Mouse (Mus musculus) midbrain, embryonic 14.5 days (tissue): ENCODE measurements at regions not wholly inside any gene's neighbourhood (a gene's known extent, or its start where the extent isn't known, plus 50 kb on each side); places are given as distances from the start of the nearest gene placed in this dataset.
"Not testable (repeated sequence)": the region's sequence is repeated elsewhere in the genome, so short reads cannot be mapped to it uniquely, and the experiment has no call there.

ENCODE experiments used
- ATAC-seq: fragments of 200-750 bp; cut with Nextera tagmentation; 2 replicates; pipeline ENCODE4 v1.8.0; 2017; ENCODE audit warnings: moderate number of reproducible peaks, moderate library complexity; ENCODE audit not compliant: low FRiP score, low TSS enrichment
- DNase-seq: peaks from one replicate; pipeline ENCODE4 v3.0.0-alpha.2; 2015
- H3K27ac ChIP-seq: fragments of 300-500 bp; sonication (generic); replicated peaks from 2 replicates; pipeline ENCODE4 v1.5.1; 2014; ENCODE audit warnings: mild to moderate bottlenecking, low read depth, low read length, moderate library complexity
- H3K27me3 ChIP-seq: fragments of 300-500 bp; sonication (generic); 2 replicates; pipeline ENCODE4 v1.6.1; 2014; ENCODE audit warnings: low read length, control low read depth, mixed read lengths; ENCODE audit not compliant: control insufficient read depth, insufficient read depth
- H3K36me3 ChIP-seq: fragments of 300-500 bp; sonication (generic); 2 replicates; pipeline ENCODE4 v1.6.1; 2014; ENCODE audit warnings: low read length, control low read depth; ENCODE audit not compliant: control insufficient read depth, insufficient read depth
- H3K4me1 ChIP-seq: fragments of 300-500 bp; sonication (generic); 2 replicates; pipeline ENCODE4 v1.6.1; 2014; ENCODE audit warnings: mild to moderate bottlenecking, antibody characterized with exemption, low read length, control low read depth; ENCODE audit not compliant: control insufficient read depth, insufficient read depth
- H3K4me2 ChIP-seq: fragments of 300-500 bp; sonication (generic); 2 replicates; pipeline ENCODE4 v1.6.1; 2014; ENCODE audit warnings: mild to moderate bottlenecking, low read length, moderate library complexity
- H3K4me3 ChIP-seq: fragments of 300-500 bp; sonication (generic); replicated peaks from 2 replicates; pipeline ENCODE4 v1.5.1; 2014; ENCODE audit warnings: low read depth, low read length
- H3K9ac ChIP-seq: fragments of 300-500 bp; sonication (generic); replicated peaks from 2 replicates; pipeline ENCODE4 v1.6.1; 2014; ENCODE audit warnings: mild to moderate bottlenecking, low read length, moderate library complexity
- H3K9me3 ChIP-seq: fragments of 300-500 bp; sonication (generic); 2 replicates; pipeline ENCODE4 v1.6.1; 2016; ENCODE audit warnings: low read length, control low read depth, mixed read lengths; ENCODE audit not compliant: control insufficient read depth
- WGBS: fragments of 180-500 bp; shearing (Covaris S2); extraction: QIAGEN DNeasy Blood & Tissue Kit; methylation state at CpG from one replicate; pipeline ENCODE4 v1.1.7; 2014; 5-methylcytosine and 5-hydroxymethylcytosine counted together

DNA sequence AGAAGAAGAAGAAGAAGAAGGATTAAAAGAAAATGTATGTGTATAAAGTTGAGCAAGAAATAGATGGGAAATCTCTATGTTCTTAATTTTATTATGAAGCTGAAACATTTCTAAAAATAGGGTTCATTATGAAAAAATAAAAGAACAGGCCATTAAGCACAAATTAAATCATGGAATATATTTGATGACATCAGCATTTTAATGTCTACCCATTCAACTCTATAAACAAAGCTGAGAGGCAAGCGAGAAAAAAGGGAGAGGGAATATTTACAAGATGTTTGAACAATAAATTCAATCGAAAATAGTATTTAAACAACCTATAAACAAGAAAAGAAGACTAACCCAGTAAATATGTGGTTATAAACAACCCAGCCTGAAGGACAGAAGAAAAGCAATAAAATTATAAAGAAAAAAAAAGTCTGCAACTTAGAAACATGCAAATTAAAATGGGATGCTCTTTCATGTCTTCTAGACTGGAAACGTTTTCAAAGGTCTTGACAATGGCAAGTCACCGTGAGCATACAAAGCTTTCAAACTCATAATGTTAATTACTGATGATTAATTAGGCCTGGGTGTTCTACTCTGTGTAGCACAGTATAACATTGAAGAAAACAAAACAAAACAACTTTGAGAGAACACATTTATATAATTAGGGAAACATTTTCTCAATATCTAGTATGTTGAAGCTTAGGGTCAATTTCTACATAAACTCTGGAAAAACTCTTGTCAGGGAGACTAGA is 108.6 kb downstream of the A730009L09Rik start:
- H3K9me3 ChIP-seq, result no peaks in the 10 kb centered on the region
- H3K36me3 ChIP-seq, result no peaks in the 10 kb centered on the region
- H3K4me3 ChIP-seq, result no peak overlapping the region
- H3K27me3 ChIP-seq, result no peaks in the 10 kb centered on the region
- WGBS, result 71% methylated on average over 4 of the region's 4 CpGs
- no peak overlapping the region for H3K9ac ChIP-seq
- H3K4me1 ChIP-seq, result no peaks in the 10 kb centered on the region
- no peak overlapping the region for H3K27ac ChIP-seq
- no peak for ATAC-seq
- H3K4me2 ChIP-seq, result no peak overlapping the region
- DNase-seq, result no peak

DNA sequence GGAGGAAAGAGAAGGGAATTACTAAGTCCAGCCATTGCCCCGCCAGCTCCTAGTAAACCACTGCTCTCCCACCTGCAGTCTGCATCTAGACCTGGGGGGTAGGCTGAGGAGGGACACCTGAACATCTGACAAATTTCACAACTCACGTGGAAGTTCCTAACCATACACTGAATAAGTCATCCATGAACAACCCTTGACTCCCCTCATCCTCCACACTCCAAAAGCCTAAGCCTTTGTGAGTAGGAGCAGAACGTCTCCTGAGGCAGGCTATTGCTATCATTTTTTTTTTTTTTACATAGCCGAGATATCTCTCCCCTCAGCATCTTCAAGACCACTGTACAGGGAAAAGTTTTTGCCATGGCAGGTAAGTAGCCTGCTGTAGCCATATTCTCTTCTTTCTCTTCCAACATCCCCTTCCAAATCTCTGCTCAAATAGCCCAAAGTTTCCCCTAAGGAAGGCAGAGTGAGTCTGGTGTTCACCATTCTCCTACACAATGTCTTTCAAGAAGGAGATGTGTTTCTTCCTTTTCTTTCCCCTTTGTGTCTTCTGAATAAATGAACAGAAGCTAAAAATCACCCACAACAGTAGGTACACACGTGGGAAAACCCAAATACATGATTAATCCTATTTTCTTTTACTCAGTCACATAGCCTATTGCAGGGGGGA is 109.7 kb downstream of the A730009L09Rik start:
- ATAC-seq (no peak), DNase-seq (no peak)
- WGBS, result 77% methylated on average over 5 of the region's 5 CpGs
- no peaks in the 10 kb centered on the region for H3K4me1 ChIP-seq
- no peaks in the 10 kb centered on the region for H3K27me3 ChIP-seq
- no peaks in the 10 kb centered on the region for H3K36me3 ChIP-seq
- H3K4me2 ChIP-seq, result no peak overlapping the region
- no peak overlapping the region for H3K9ac ChIP-seq
- H3K4me3 ChIP-seq, result no peak overlapping the region
- no peaks in the 10 kb centered on the region for H3K9me3 ChIP-seq
- H3K27ac ChIP-seq, result no peak overlapping the region

DNA sequence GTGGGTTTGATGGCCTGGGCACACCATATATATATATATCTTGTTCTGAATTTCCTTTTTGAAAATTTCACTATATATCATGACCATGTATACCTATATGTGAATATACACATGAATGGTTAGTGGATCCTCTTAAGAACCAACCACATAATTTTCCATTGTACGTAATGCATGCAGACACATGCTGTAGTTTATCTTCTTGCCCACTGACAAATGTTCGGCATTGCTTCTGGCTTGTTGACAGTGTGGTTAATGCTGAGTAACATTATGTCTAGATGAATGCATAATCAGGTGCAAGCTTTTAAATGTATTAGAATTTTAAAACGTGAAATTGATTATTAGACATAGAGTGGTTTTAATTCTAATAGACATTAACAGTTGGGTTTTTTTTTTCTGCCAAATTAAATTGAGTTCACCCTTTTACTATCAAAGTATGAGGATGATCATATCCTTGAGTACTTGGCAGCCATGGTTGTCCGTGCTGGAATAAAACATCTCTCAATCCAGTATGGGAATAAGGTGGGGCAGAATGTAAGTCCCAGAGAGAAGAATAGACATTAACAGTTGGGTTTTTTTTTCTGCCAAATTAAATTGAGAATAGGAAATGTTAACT is 110.3 kb downstream of the A730009L09Rik start:
- Histone ChIP-seq H3K4me1 (no peaks in the 10 kb centered on the region), H3K27me3 (no peaks in the 10 kb centered on the region), H3K4me2 (no peak overlapping the region), H3K4me3 (no peak overlapping the region), H3K36me3 (no peaks in the 10 kb centered on the region), H3K27ac (no peak overlapping the region), H3K9me3 (no peaks in the 10 kb centered on the region), H3K9ac (no peak overlapping the region)
- DNase-seq (no peak), ATAC-seq (no peak)
- WGBS, result 90% methylated on average over 4 of the region's 4 CpGs

DNA sequence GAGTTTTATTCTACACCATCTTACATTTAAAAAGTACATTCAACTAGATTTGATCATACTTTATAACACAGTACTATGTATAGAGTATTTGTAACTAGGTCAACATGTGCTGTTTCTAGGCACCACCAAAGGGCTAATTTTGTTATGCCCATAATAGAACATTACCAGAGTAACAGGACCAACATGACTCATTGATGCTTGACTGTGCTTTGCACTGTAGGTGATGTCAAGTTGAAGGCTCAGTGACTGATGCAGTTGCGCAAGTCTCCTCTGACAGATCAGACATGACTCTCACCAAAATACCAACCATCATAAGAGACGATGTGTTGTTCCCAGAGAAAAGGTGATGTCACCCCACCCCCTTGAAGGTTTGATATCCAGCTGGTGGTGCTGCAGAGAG is 108.5 kb downstream of the Mrpl39 start:
- no peak for ATAC-seq
- Histone ChIP-seq H3K27me3 (no peaks in the 10 kb centered on the region), H3K4me3 (no peak overlapping the region), H3K4me1 (no peaks in the 10 kb centered on the region), H3K9ac (no peak overlapping the region), H3K36me3 (no peaks in the 10 kb centered on the region), H3K9me3 (no peaks in the 10 kb centered on the region), H3K4me2 (no peak overlapping the region), H3K27ac (no peak overlapping the region)
- no peak for DNase-seq
- 94% methylated on average over 2 of the region's 2 CpGs for WGBS

DNA sequence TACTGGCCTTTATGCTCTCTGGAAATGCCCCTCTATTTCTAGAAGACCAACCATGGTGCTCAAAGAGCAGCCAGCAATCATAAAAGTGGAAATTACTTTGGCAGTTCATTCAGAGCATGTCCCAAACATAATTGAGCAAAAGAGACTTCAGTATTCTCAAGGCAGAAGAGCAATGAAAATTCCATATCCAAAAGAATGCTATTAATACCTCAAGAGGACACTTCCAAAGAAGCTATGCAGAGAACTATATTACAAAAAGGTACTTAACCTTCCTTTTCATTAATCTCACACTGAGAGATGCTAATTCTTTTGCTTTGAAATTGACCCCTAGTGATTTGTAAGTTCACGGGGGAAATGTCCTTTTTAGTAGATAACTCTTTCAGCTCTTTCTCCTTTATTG is 105.7 kb downstream of the Mrpl39 start:
- ATAC-seq (no peak), DNase-seq (no peak)
- H3K9me3 ChIP-seq, result no peaks in the 10 kb centered on the region
- H3K4me2 ChIP-seq, result no peak overlapping the region
- H3K27me3 ChIP-seq, result no peaks in the 10 kb centered on the region
- no peak overlapping the region for H3K27ac ChIP-seq
- H3K4me3 ChIP-seq, result no peak overlapping the region
- no peak overlapping the region for H3K9ac ChIP-seq
- 37% methylated on average over 1 of the region's 1 CpGs for WGBS
- no peaks in the 10 kb centered on the region for H3K4me1 ChIP-seq
- H3K36me3 ChIP-seq, result no peaks in the 10 kb centered on the region

DNA sequence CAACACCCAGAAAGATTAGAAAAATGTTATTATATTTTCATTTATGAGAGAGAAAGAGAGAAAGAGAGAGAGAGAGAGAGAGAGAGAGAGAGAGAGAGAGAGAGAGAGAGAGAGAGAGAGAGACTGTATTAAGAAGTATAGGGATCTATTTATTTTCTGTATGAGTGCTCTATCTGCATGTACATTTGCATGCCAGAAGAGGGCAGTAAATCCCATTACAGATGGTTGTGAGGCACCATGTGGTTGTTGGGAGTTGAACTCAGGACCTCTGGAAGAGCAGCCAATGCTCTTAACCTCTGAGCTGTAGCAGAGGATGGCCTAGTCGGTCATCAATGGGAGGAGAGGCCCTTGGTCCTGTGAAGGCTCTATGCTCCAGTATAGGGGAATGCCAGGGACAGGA is 91.1 kb downstream of the Mrpl39 start:
- ATAC-seq, H3K27me3 ChIP-seq, H3K9me3 ChIP-seq, H3K4me1 ChIP-seq, H3K36me3 ChIP-seq, H3K9ac ChIP-seq, H3K4me2 ChIP-seq, H3K4me3 ChIP-seq, H3K27ac ChIP-seq, DNase-seq: not testable (repeated sequence)
- 100% methylated on average over 1 of the region's 1 CpGs for WGBS

DNA sequence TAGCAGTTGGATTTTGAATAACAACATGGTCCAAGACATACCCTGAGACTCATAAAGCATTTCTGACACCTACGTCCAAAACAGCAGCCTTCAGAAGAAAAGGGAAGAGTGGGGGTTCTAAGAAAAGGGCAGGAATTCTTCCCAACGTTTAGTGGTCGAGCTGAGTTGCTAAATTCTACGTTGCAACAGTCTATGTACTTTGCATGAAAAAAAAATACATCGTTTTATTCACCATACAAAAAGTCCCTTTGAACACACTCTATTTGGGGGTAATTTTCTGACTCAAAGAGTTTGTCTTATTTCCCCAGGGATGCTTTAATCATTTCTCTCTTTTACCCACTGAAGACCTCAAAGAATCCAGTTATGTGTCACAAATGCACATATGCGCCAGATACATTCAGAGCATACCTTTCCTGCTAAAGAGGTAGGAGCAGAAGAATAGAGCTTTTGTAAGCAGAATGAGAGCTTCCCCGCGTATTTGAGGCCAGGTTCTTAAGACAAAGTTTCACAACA is 89.3 kb downstream of the Mrpl39 start:
- 71% methylated on average over 8 of the region's 8 CpGs for WGBS
- H3K4me3 ChIP-seq, result no peak overlapping the region
- no peaks in the 10 kb centered on the region for H3K4me1 ChIP-seq

DNA sequence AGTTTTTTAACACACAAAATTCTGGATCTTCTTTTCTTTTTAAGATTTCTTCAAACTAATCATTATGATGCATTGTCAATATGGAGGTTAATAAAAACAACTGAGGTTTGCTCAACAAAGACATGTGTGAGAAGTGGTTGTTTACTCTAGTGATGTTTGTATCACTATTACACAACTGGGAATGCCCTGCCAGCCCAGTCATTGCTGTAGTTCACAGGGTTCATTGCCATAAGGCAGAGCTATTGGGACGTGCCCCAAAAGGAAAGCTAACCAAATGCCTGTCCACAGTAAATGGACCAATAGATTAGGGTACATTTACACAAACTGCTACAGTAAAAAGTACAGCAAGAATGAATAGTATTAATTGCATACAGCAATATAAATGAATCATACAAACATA is 84.9 kb downstream of the Mrpl39 start:
- 92% methylated on average over 1 of the region's 1 CpGs for WGBS

More for the DNA sequence above, 89.3 kb downstream of the Mrpl39 start:
- H3K27me3 ChIP-seq, result no peaks in the 10 kb centered on the region
- DNase-seq (no peak), ATAC-seq (no peak)
- H3K9me3 ChIP-seq, result no peaks in the 10 kb centered on the region
- H3K27ac ChIP-seq, result no peak overlapping the region
- H3K4me2 ChIP-seq, result no peak overlapping the region
- H3K9ac ChIP-seq, result no peak overlapping the region
- no peaks in the 10 kb centered on the region for H3K36me3 ChIP-seq

More for the DNA sequence above, 84.9 kb downstream of the Mrpl39 start:
- no peak overlapping the region for H3K4me3 ChIP-seq
- H3K36me3 ChIP-seq, result no peaks in the 10 kb centered on the region
- H3K9ac ChIP-seq, result no peak overlapping the region
- no peaks in the 10 kb centered on the region for H3K9me3 ChIP-seq
- no peak overlapping the region for H3K27ac ChIP-seq
- no peak overlapping the region for H3K4me2 ChIP-seq
- no peaks in the 10 kb centered on the region for H3K4me1 ChIP-seq
- DNase-seq (no peak), ATAC-seq (no peak)
- no peaks in the 10 kb centered on the region for H3K27me3 ChIP-seq
